Mouse (Mus musculus): ENCODE measurements around the gene D630023F18Rik.

GRCm38 (mm10) chr1:65107654-65108279, 15.2 kb downstream of the D630023F18Rik start:
- TF ChIP-seq POLR2A (IDR thresholded peaks at IDR 0.05; ENCODE audit: control insufficient read depth, low read depth, low read length), result no peak
- TF ChIP-seq CTCF (IDR thresholded peaks at IDR 0.05; ENCODE audit: control insufficient read depth, insufficient read depth, insufficient replicate concordance, low read depth, low read length), result no peak
